Mouse (Mus musculus) liver, embryonic 14.5 days (tissue): ENCODE results near the gene Tec. TPM values are rescaled to one million over a fixed set of nuclear protein-coding genes. Genes with fewer than 3 reads are reported as not detected.

Experiments used
- ATAC-seq: fragments of 200-750 bp; cut with Nextera tagmentation; 2 replicates; pipeline ENCODE4 v1.8.0; 2017; ENCODE audit warnings: moderate number of reproducible peaks, mild to moderate bottlenecking, moderate library complexity; ENCODE audit not compliant: insufficient read depth
- DNase-seq, 3 experiments: peaks; one replicate each; pipeline ENCODE4 v3.0.0-alpha.2; 2012 to 2013; ENCODE audit warnings: low read depth in 3 of 3, low spot score in 3 of 3
- H3K27ac ChIP-seq: fragments of 300-500 bp; sonication (generic); 2 replicates; pipeline ENCODE4 v1.5.1; 2014; ENCODE audit warnings: moderate library complexity, mild to moderate bottlenecking, control low read depth, inconsistent platforms
- H3K27me3 ChIP-seq: fragments of 300-500 bp; sonication (generic); 2 replicates; pipeline ENCODE4 v1.6.1; 2014; ENCODE audit warnings: mild to moderate bottlenecking, low read length, moderate library complexity; ENCODE audit not compliant: control insufficient read depth, insufficient read depth
- H3K36me3 ChIP-seq: fragments of 300-500 bp; sonication (generic); replicated peaks from 2 replicates; pipeline ENCODE4 v1.6.1; 2014; ENCODE audit warnings: low read depth; ENCODE audit not compliant: control insufficient read depth, insufficient read depth
- H3K4me1 ChIP-seq, 2 experiments: fragments of 200-500 bp in 1 of 2; fragments of 300-500 bp in 1 of 2; sonication (generic) in 1 of 2; replicated peaks; 2 replicates each; pipeline ENCODE4 v1.6.1; 2012 to 2014; ENCODE audit warnings: antibody characterized with exemption in 1 of 2, inconsistent platforms in 1 of 2, low read length in 1 of 2; ENCODE audit not compliant: control insufficient read depth in 2 of 2, insufficient read depth in 2 of 2
- H3K4me2 ChIP-seq: fragments of 300-500 bp; sonication (generic); 2 replicates; pipeline ENCODE4 v1.6.1; 2014; ENCODE audit warnings: low read depth, mild to moderate bottlenecking, control low read depth, moderate library complexity
- H3K4me3 ChIP-seq, 2 experiments: fragments of 200-500 bp in 1 of 2; fragments of 300-500 bp in 1 of 2; sonication (generic) in 1 of 2; 2 replicates each; pipeline ENCODE4 v1.5.1; 2012 to 2014; ENCODE audit warnings: low read depth in 2 of 2, low read length in 2 of 2, mild to moderate bottlenecking in 2 of 2, control low read depth in 1 of 2, inconsistent platforms in 1 of 2, moderate library complexity in 1 of 2; ENCODE audit not compliant: insufficient read depth in 1 of 2
- H3K9ac ChIP-seq: fragments of 300-500 bp; sonication (generic); replicated peaks from 2 replicates; pipeline ENCODE4 v1.6.1; 2014; ENCODE audit warnings: mild to moderate bottlenecking, control low read depth, moderate library complexity
- H3K9me3 ChIP-seq: fragments of 300-500 bp; sonication (generic); 2 replicates; pipeline ENCODE4 v1.6.1; 2016; ENCODE audit warnings: low read length, mixed read lengths; ENCODE audit not compliant: control insufficient read depth
- CTCF ChIP-seq: IDR thresholded peaks from 2 replicates; pipeline ENCODE4 v1.5.1; 2016; ENCODE audit warnings: antibody characterized with exemption, low read depth, control low read depth
- EP300 ChIP-seq: IDR thresholded peaks from 2 replicates; pipeline ENCODE4 v1.6.1; 2016; ENCODE audit warnings: antibody characterized with exemption, low read depth
- WGBS: fragments of 180-500 bp; shearing (Covaris S2); extraction: QIAGEN DNeasy Blood & Tissue Kit; methylation state at CpG from one replicate; pipeline ENCODE4 v1.1.7; 2014; ENCODE audit not compliant: insufficient replicate concordance; 5-methylcytosine and 5-hydroxymethylcytosine counted together
- polyA plus RNA-seq, 2 experiments: library from polyadenylated mRNA; depleted of rRNA in 1 of 2; stranded (reverse) in 1 of 2; unstranded in 1 of 2; fragments of >200 nt; fragmentation: Nextera tagmentation in 1 of 2; extraction: Ambion mirVana in 1 of 2; gene quantifications; 2 replicates each; pipeline versions ENCODE4 v1.2.1 to v1.2.3; 2012 to 2014

Tec gene
- polyA plus RNA-seq, 2 experiments, result 1.9 to 3.3 TPM

GRCm38 (mm10) chr5:72913648-72914557 lies 45.6 kb upstream of the Tec start, which contains the start of gene Slain2:
Slain2 (plus strand) TSS chr5:72914304.
- peaks cover 29 to 37% of the 10 kb centered on the region in 2 experiments for H3K4me1 ChIP-seq

GRCm38 (mm10) chr5:72911284-72911683 lies 43.0 kb upstream of the Tec start:
- Histone ChIP-seq H3K9ac (no peak overlapping the region), H3K27ac (no peak overlapping the region), H3K4me1 (peaks cover 21 to 43% of the 10 kb centered on the region in 2 experiments), H3K4me2 (no peak overlapping the region), H3K36me3 (no peaks in the 10 kb centered on the region), H3K4me3 (no peak overlapping the region), H3K27me3 (peaks cover 10% of the 10 kb centered on the region), H3K9me3 (no peaks in the 10 kb centered on the region)
- ATAC-seq (no peak), DNase-seq (no peak)
- TF ChIP-seq EP300 (no peak; the same call in 1 of the 2 replicates), CTCF (no peak)
- 27% methylated on average over 3 of the region's 3 CpGs for WGBS

More at GRCm38 (mm10) chr5:72913648-72914557, 45.6 kb upstream of the Tec start, which contains the start of gene Slain2:
- TF ChIP-seq CTCF, result peak; percentile 80
- TF ChIP-seq EP300, result no peak
- Histone ChIP-seq H3K4me3 (peak within 1 kb of the TSS; percentile 79 to 93), H3K9me3 (no peaks in the 10 kb centered on the region), H3K27me3 (peaks cover 10% of the 10 kb centered on the region), H3K4me2 (peak within 1 kb of the TSS; percentile 98), H3K36me3 (no peaks in the 10 kb centered on the region), H3K9ac (peak within 1 kb of the TSS; percentile 93), H3K27ac (peak within 1 kb of the TSS; percentile 55)
- under 1% methylated on average over 83 of the region's 83 CpGs for WGBS
- ATAC-seq, result peak; percentile 92
- peak; percentile 88 to 93 (median 89) for DNase-seq

- Histone ChIP-seq H3K4me3 (no peak overlapping the region), H3K36me3 (no peaks in the 10 kb centered on the region), H3K4me1 (peaks cover 17 to 35% of the 10 kb centered on the region in 2 experiments), H3K4me2 (no peak overlapping the region), H3K9me3 (no peaks in the 10 kb centered on the region), H3K27ac (no peak overlapping the region), H3K9ac (no peak overlapping the region), H3K27me3 (peaks cover 3% of the 10 kb centered on the region; the same call in 1 of the 2 replicates)
- DNase-seq, result no peak
- TF ChIP-seq CTCF (no peak), EP300 (no peak)
- no peak for ATAC-seq
- 86% methylated on average over 1 of the region's 1 CpGs for WGBS
These were observed 42.1 kb upstream of the Tec start for GRCm38 (mm10) chr5:72910373-72910772.

GRCm38 (mm10) chr5:72909363-72909762 lies 41.1 kb upstream of the Tec start:
- Histone ChIP-seq H3K9me3 (no peaks in the 10 kb centered on the region), H3K36me3 (no peaks in the 10 kb centered on the region), H3K4me1 (peaks cover 17 to 32% of the 10 kb centered on the region in 2 experiments), H3K4me3 (no peak overlapping the region), H3K9ac (no peak overlapping the region), H3K27me3 (no peaks in the 10 kb centered on the region), H3K27ac (no peak overlapping the region), H3K4me2 (no peak overlapping the region)
- no peak for TF ChIP-seq EP300
- TF ChIP-seq CTCF, result no peak
- 14% methylated on average over 4 of the region's 4 CpGs for WGBS
- DNase-seq, result no peak
- no peak for ATAC-seq

- 44% methylated on average over 8 of the region's 8 CpGs for WGBS
- Histone ChIP-seq H3K9ac (no peak overlapping the region), H3K4me2 (no peak overlapping the region), H3K4me3 (no peak overlapping the region), H3K27ac (no peak overlapping the region), H3K9me3 (no peaks in the 10 kb centered on the region), H3K27me3 (no peaks in the 10 kb centered on the region), H3K4me1 (peaks cover 16 to 30% of the 10 kb centered on the region in 2 experiments), H3K36me3 (no peaks in the 10 kb centered on the region)
- ATAC-seq (no peak), DNase-seq (no peak)
- TF ChIP-seq CTCF (no peak), EP300 (no peak)
These were observed 40.1 kb upstream of the Tec start for GRCm38 (mm10) chr5:72908324-72908936.
